Mouse (Mus musculus): ENCODE results near the gene Dad1.

- no peak for TF ChIP-seq CTCF (IDR thresholded peaks at IDR 0.05)
- no peak for TF ChIP-seq EP300 (IDR thresholded peaks at IDR 0.05)
Measured at GRCm38 (mm10) chr14:54199662-54200061, 54.2 kb downstream of the Dad1 start.

Measured in lung, postnatal 0 days (tissue).